In the genomic region with DNA sequence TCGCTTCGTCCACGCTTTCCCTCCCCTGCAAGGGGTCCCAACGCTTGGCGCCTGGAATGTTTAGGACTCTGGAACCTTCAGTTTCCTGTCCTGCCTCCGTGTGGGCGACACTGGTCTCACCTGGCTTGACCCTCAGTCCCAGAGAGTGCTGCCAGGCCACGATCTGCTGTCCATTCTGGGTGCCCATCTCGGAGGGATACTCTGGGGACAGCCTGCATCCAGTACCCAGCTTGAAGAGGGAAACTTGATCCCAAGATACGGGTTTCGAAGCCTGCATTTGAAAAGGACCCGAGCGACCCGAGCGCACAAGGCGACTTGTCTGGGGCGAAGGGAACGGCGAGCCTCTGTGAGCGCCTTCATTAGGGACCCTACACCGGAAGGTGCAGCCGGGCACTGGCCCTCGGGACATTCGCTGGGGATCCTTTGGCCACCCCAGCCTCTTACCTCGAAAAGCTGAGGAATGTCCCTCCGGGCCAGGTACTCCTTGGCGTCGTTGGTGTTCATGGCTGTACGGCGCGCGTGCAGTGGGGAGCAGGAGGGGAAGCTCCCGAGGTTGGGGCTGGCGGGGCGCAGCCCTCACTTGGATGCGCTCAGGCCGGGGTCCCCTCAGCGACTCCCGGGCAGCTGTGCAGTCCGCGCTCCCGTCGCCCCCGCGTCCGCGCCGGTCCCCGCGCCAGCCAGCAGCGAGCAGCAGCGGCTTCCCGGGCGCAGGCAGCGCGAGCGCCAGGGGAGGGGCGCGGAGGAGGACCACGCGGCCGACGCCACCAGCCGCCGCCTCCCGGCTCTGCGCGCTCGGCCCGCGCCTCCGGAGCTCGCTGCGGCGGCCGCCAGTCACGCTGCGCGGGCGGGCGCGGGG, we compare ENCODE assay signal across 7 mouse cellular contexts. TPM values are rescaled to one million over a fixed set of nuclear protein-coding genes. Genes with fewer than 3 reads are reported as not detected.
DNase-seq lines count a peak whose midpoint lies in the region; ATAC-seq and TF ChIP-seq lines count a peak whose summit lies in the region.

No protein-coding gene starts in this region.

- H3K9me3 ChIP-seq in E14TG2a.4 (ENCODE audit: low read length): no peaks in the 10 kb centered on the region
- no peaks in the 10 kb centered on the region for H3K9me3 ChIP-seq in ES-E14 (ENCODE audit: control insufficient read depth, insufficient read depth, low read depth, low read length)
- H3K9me3 ChIP-seq in embryonic facial prominence, embryonic 12.5 days: no peaks in the 10 kb centered on the region
- no peaks in the 10 kb centered on the region for H3K9me3 ChIP-seq in hindbrain, embryonic 10.5 days
- H3K9me3 ChIP-seq in midbrain, embryonic 11.5 days (ENCODE audit: control insufficient read depth, low read length): no peaks in the 10 kb centered on the region

- no peak for TF ChIP-seq CTCF in E14TG2a.4 (conservative IDR thresholded peaks at IDR 0.05; ENCODE audit: low read length)

- peak; percentile 16 for DNase-seq in ES-E14 (ENCODE audit: low read depth, low spot score)
- DNase-seq in hindbrain, embryonic 10.5 days (ENCODE audit: low spot score): peak; percentile 63
- DNase-seq in left cerebral cortex, adult 8-10 months (ENCODE audit: low spot score in 2 of 2): peak; percentile 45 to 62
- peak; percentile 96 for DNase-seq in midbrain, embryonic 11.5 days (ENCODE audit: low spot score, missing footprints)
- DNase-seq in testis, postnatal 10 days (ENCODE audit: low spot score): peak; percentile 50

- peak; percentile 84 for ATAC-seq in embryonic facial prominence, embryonic 12.5 days (ENCODE audit: insufficient number of reproducible peaks, insufficient read depth, low FRiP score, low TSS enrichment)
- ATAC-seq in midbrain, embryonic 11.5 days (ENCODE audit: low FRiP score): peak; percentile 81

- in situ Hi-C loops in ES-E14 (cut with MboI; ENCODE audit: low sequenced_read_pairs in 2 of 2, unreplicated experiment in 2 of 2): no loop called here

- peak overlapping the region; percentile 99 for H3K4me2 ChIP-seq in embryonic facial prominence, embryonic 12.5 days (replicated peaks)
- peak overlapping the region; percentile 98 for H3K4me2 ChIP-seq in midbrain, embryonic 11.5 days

- no peak overlapping the region for H3K27ac ChIP-seq in ES-E14 (ENCODE audit: insufficient read depth, low read depth, low read length, poor library complexity, severe bottlenecking)
- no peak overlapping the region for H3K27ac ChIP-seq in embryonic facial prominence, embryonic 12.5 days
- H3K27ac ChIP-seq in hindbrain, embryonic 10.5 days: peak overlapping the region; percentile 81
- H3K27ac ChIP-seq in midbrain, embryonic 11.5 days (ENCODE audit: low read depth, low read length): no peak overlapping the region

- under 1% methylated on average over 76 of the region's 82 CpGs for WGBS in embryonic facial prominence, embryonic 12.5 days
- under 1% methylated on average over 82 of the region's 82 CpGs for WGBS in hindbrain, embryonic 10.5 days
- WGBS in midbrain, embryonic 11.5 days: under 1% methylated on average over 57 of the region's 82 CpGs

- H3K4me3 ChIP-seq in E14TG2a.4 (replicated peaks; ENCODE audit: low read length) (peak overlapping the region; percentile 80), ES-E14 (ENCODE audit: insufficient read depth in 1 of 2, low read depth in 1 of 2, low read length in 2 of 2, poor library complexity in 1 of 2, severe bottlenecking in 1 of 2) (peak overlapping the region; percentile 67 to 72)
- H3K4me3 ChIP-seq in embryonic facial prominence, embryonic 12.5 days: peak overlapping the region; percentile 55
- H3K4me3 ChIP-seq in hindbrain, embryonic 10.5 days: peak overlapping the region; percentile 73
- H3K4me3 ChIP-seq in midbrain, embryonic 11.5 days (ENCODE audit: low read depth, low read length): peak overlapping the region; percentile 47

- H3K27me3 ChIP-seq in E14TG2a.4 (ENCODE audit: insufficient read depth, low read length): peaks cover 60% of the 10 kb centered on the region
- H3K27me3 ChIP-seq in embryonic facial prominence, embryonic 12.5 days: peaks cover 29% of the 10 kb centered on the region
- H3K27me3 ChIP-seq in hindbrain, embryonic 10.5 days (ENCODE audit: insufficient read depth, poor library complexity, severe bottlenecking): peaks cover 60% of the 10 kb centered on the region
- H3K27me3 ChIP-seq in midbrain, embryonic 11.5 days (ENCODE audit: control insufficient read depth, insufficient read depth, low read length): peaks cover 25% of the 10 kb centered on the region

- H3K9ac ChIP-seq in ES-E14 (ENCODE audit: insufficient read depth, low read depth, low read length, poor library complexity, severe bottlenecking): peak overlapping the region; percentile 64; the same call in 1 of the 2 replicates
- H3K9ac ChIP-seq in embryonic facial prominence, embryonic 12.5 days: peak overlapping the region; percentile 63
- peak overlapping the region; percentile 48 for H3K9ac ChIP-seq in midbrain, embryonic 11.5 days (ENCODE audit: low read length)

- H3K4me1 ChIP-seq in E14TG2a.4 (replicated peaks; ENCODE audit: low read depth, low read length) (peaks cover 16% of the 10 kb centered on the region), ES-E14 (ENCODE audit: control insufficient read depth in 2 of 2, insufficient read depth in 2 of 2, low read length in 2 of 2, poor library complexity in 1 of 2) (no peaks in the 10 kb centered on the region)
- H3K4me1 ChIP-seq in embryonic facial prominence, embryonic 12.5 days: 0 out of 2 replicates have a peak, but pooled peaks cover 6% of the 10 kb centered on the region
- peaks cover 16% of the 10 kb centered on the region for H3K4me1 ChIP-seq in hindbrain, embryonic 10.5 days (replicated peaks)
- peaks cover 5% of the 10 kb centered on the region for H3K4me1 ChIP-seq in midbrain, embryonic 11.5 days (ENCODE audit: control insufficient read depth, insufficient read depth, low read length)

- H3K36me3 ChIP-seq in E14TG2a.4 (ENCODE audit: insufficient read depth, low read length) (no peaks in the 10 kb centered on the region), ES-E14 (ENCODE audit: control insufficient read depth, insufficient read depth, low read length, poor library complexity, severe bottlenecking) (no peaks in the 10 kb centered on the region)
- no peaks in the 10 kb centered on the region for H3K36me3 ChIP-seq in embryonic facial prominence, embryonic 12.5 days
- H3K36me3 ChIP-seq in hindbrain, embryonic 10.5 days: no peaks in the 10 kb centered on the region
- no peaks in the 10 kb centered on the region for H3K36me3 ChIP-seq in midbrain, embryonic 11.5 days (ENCODE audit: control insufficient read depth, insufficient read depth, low read length)

TF ChIP-seq in ES-E14, 5 proteins besides CTCF, POLR2A, EP300 and RAD21:
- TF ChIP-seq MAFK (IDR thresholded peaks at IDR 0.05; ENCODE audit: insufficient read depth, low read depth, low read length): no peak
- TF ChIP-seq CHD2 (IDR thresholded peaks at IDR 0.05; ENCODE audit: low read depth, low read length): no peak
- no peak for TF ChIP-seq HCFC1 (IDR thresholded peaks at IDR 0.05; ENCODE audit: borderline replicate concordance, insufficient read depth, low read length)
- no peak for TF ChIP-seq ZNF384 (IDR thresholded peaks at IDR 0.05; ENCODE audit: low read depth, low read length)
- TF ChIP-seq ZC3H11A (IDR thresholded peaks at IDR 0.05; ENCODE audit: borderline replicate concordance, low read depth, low read length): no peak

RNA-seq across cellular contexts. Expression of gene Ak5, which starts 0.6 kb away (rescaled TPM):
- total RNA-seq in ES-E14 (2012; rRNA removed): 0.42 and 0.76 TPM in 2 replicates
- polyA plus RNA-seq in embryonic facial prominence, embryonic 12.5 days (2016; fragmentation: Nextera tagmentation; extraction: Ambion mirVana): 1.5 and 1.9 TPM in 2 replicates
- 0.62 and 1.1 TPM in 2 replicates for polyA plus RNA-seq in hindbrain, embryonic 10.5 days (2016; fragmentation: Nextera tagmentation; extraction: Ambion mirVana)
- total RNA-seq in left cerebral cortex, adult 8-10 months (2022): 100 to 1,000 TPM; 126 to 145 (median 135) TPM
- polyA plus RNA-seq in midbrain, embryonic 11.5 days (2014; fragmentation: Nextera tagmentation; extraction: Ambion mirVana): 0.33 and 0.70 TPM in 2 replicates

RNA-seq across cellular contexts. Expression of gene Pigk, which starts 46.3 kb away (rescaled TPM):
- total RNA-seq in ES-E14 (2012; rRNA removed): 43.4 and 44.6 TPM in 2 replicates
- polyA plus RNA-seq in embryonic facial prominence, embryonic 12.5 days (2016; fragmentation: Nextera tagmentation; extraction: Ambion mirVana): 40.2 and 51.4 TPM in 2 replicates
- 32.7 and 39.3 TPM in 2 replicates for polyA plus RNA-seq in hindbrain, embryonic 10.5 days (2016; fragmentation: Nextera tagmentation; extraction: Ambion mirVana)
- total RNA-seq in left cerebral cortex, adult 8-10 months (2022): 10 to 100 TPM; 52.5 to 68.3 (median 54.0) TPM
- polyA plus RNA-seq in midbrain, embryonic 11.5 days (2014; fragmentation: Nextera tagmentation; extraction: Ambion mirVana): 40.5 and 44.3 TPM in 2 replicates

Comparison
In these comparisons a context has a peak if more than half of its experiments do, and no peak if none do; other contexts are left out.
1. DNase-seq: peak in every context shown above with its lines; median percentile 96 in midbrain, embryonic 11.5 days; 63 in hindbrain, embryonic 10.5 days; 54 in left cerebral cortex, adult 8-10 months; 50 in testis, postnatal 10 days; 16 in ES-E14.